In the genomic region with DNA sequence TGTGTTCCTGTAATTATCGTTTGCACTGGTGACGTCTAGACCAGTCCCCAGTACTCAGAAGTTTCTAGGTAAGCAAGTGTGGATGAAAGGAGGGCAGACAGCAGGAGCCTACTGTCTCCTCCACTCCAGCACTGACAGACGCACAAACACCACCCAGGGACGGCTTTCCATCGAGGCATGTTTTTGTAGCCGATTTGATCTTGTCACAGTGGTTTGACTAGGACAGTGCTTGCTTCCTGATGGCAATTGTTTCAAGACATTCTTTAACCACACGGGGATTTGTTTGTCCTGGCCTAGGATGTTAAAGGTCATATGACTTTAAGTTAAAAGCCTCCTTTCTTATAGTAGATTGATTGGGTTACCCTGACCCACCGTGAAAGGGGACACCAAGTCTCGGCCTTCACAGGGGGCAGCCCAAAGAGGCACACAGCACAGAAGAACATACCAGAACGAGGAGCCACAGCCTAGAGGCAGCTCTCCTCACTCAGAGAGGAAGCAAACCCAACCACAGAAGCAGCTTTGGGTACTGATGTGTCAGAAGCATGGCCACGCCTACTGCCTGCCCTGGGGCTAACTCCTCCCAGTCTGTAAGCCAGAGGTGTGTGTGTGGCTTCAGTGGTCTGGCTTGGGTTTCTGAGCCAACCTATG, we compare ENCODE assay signal across 8 mouse cellular contexts. TPM values are rescaled to one million over a fixed set of nuclear protein-coding genes. Genes with fewer than 3 reads are reported as not detected.
DNase-seq lines count a peak whose midpoint lies in the region; ATAC-seq and TF ChIP-seq lines count a peak whose summit lies in the region.
"Had no signal": no experiment of that assay in that cellular context is flagged by ENCODE, and none has a peak within 500 bp of the region (broad histone marks: within the 10 kb centered on the region; RNA-seq: fewer than 3 reads in every experiment).

No protein-coding gene starts in this region.

- peaks cover 49% of the 10 kb centered on the region for H3K27me3 ChIP-seq in liver, embryonic 12.5 days (replicated peaks)
- no peaks in the 10 kb centered on the region for H3K27me3 ChIP-seq in spleen, adult 2 months (ENCODE audit: control insufficient read depth, insufficient read depth, low read length)
- no peaks in the 10 kb centered on the region for H3K27me3 ChIP-seq in cerebellum, adult 2 months (ENCODE audit: control insufficient read depth, insufficient read depth, low read length)

- H3K4me1 ChIP-seq in bone marrow, adult 2 months (ENCODE audit: control insufficient read depth, insufficient read depth, low read length) = peaks cover 3% of the 10 kb centered on the region; the same call in 1 of the 2 replicates
- peaks cover 14% of the 10 kb centered on the region for H3K4me1 ChIP-seq in liver, embryonic 12.5 days
- H3K4me1 ChIP-seq in spleen, adult 2 months (ENCODE audit: control insufficient read depth, insufficient read depth, insufficient read length) = peaks cover 15% of the 10 kb centered on the region; the same call in 1 of the 2 replicates
- peaks cover 2% of the 10 kb centered on the region; the same call in 1 of the 2 replicates for H3K4me1 ChIP-seq in cerebellum, adult 2 months (ENCODE audit: control insufficient read depth, insufficient read depth, low read length)

- H3K9ac ChIP-seq in liver, embryonic 12.5 days = no peak overlapping the region

- 6% methylated on average over 11 of the region's 11 CpGs for WGBS in bone marrow, adult 2 months
- WGBS in liver, embryonic 12.5 days (ENCODE audit: insufficient replicate concordance) = 19% methylated on average over 11 of the region's 11 CpGs
- 5% methylated on average over 11 of the region's 11 CpGs for WGBS in spleen, adult 2 months
- 80% methylated on average over 11 of the region's 11 CpGs for WGBS in cerebellum, adult 2 months

- no peaks in the 10 kb centered on the region for H3K36me3 ChIP-seq in liver, embryonic 12.5 days
- H3K36me3 ChIP-seq in spleen, adult 2 months (ENCODE audit: control insufficient read depth, insufficient read depth, low read length) = no peaks in the 10 kb centered on the region

- H3K27ac ChIP-seq in bone marrow, adult 2 months (ENCODE audit: control insufficient read depth, insufficient read depth, low read depth, low read length, poor library complexity) = peak overlapping the region; percentile 62
- no peak overlapping the region for H3K27ac ChIP-seq in liver, embryonic 12.5 days
- peak overlapping the region; percentile 81 for H3K27ac ChIP-seq in spleen, adult 2 months (ENCODE audit: insufficient read depth, low read length)
- no peak overlapping the region for H3K27ac ChIP-seq in cerebellum, adult 2 months (ENCODE audit: insufficient read depth, low read length)
- H3K27ac ChIP-seq: heart, adult 2 months had no signal

- no peak overlapping the region for H3K4me3 ChIP-seq in bone marrow, adult 2 months (replicated peaks; ENCODE audit: control insufficient read depth, low read depth, low read length)
- no peak overlapping the region for H3K4me3 ChIP-seq in liver, embryonic 12.5 days
- no peak overlapping the region for H3K4me3 ChIP-seq in spleen, adult 2 months (ENCODE audit: extremely low read depth, insufficient read depth, insufficient read length)
- no peak overlapping the region for H3K4me3 ChIP-seq in cerebellum, adult 2 months (replicated peaks; ENCODE audit: insufficient read depth, low read depth, low read length)
- H3K4me3 ChIP-seq: heart, adult 2 months had no signal

- peak; percentile 68 for ATAC-seq in liver, embryonic 12.5 days

- peak; percentile 80 to 82 for DNase-seq in CD8-positive naive resting alpha-beta T cell, adult 2 months (ENCODE audit: low read depth in 2 of 2, low spot score in 2 of 2)
- DNase-seq in spleen, adult 2 months (ENCODE audit: low read depth in 1 of 2, low spot score in 2 of 2) = peak; percentile 79 to 85
- no peak for DNase-seq in layer of hippocampus, adult 18-20 months (ENCODE audit: low spot score in 2 of 2)
- DNase-seq in cerebellum, adult 2 months = no peak
- no peak for DNase-seq in right cerebral cortex, postnatal 4 days

- TF ChIP-seq POLR2A in bone marrow, adult 2 months (IDR thresholded peaks at IDR 0.05; ENCODE audit: borderline replicate concordance, control insufficient read depth, low read depth, low read length) = no peak
- TF ChIP-seq POLR2A in spleen, adult 2 months (IDR thresholded peaks at IDR 0.05; ENCODE audit: low read depth, low read length) = peak; percentile 72
- no peak for TF ChIP-seq POLR2A in cerebellum, adult 2 months (IDR thresholded peaks at IDR 0.05; ENCODE audit: borderline replicate concordance, insufficient read depth, low read length)

- H3K4me2 ChIP-seq in liver, embryonic 12.5 days = peak overlapping the region; percentile 23

- no peaks in the 10 kb centered on the region for H3K9me3 ChIP-seq in liver, embryonic 12.5 days (replicated peaks)

- TF ChIP-seq CTCF in bone marrow, adult 2 months (IDR thresholded peaks at IDR 0.05; ENCODE audit: control insufficient read depth, insufficient read depth, low read length) = no peak
- TF ChIP-seq CTCF in spleen, adult 2 months (IDR thresholded peaks at IDR 0.05; ENCODE audit: extremely low read depth, insufficient read depth, insufficient read length, insufficient replicate concordance) = no peak
- no peak for TF ChIP-seq CTCF in cerebellum, adult 2 months (IDR thresholded peaks at IDR 0.05; ENCODE audit: borderline replicate concordance, insufficient read depth, low read depth, low read length)

RNA-seq across cellular contexts. Expression of a gene that starts 51.7 kb away (rescaled TPM):
- 1.3 and 4.2 TPM in 2 replicates for polyA plus RNA-seq in bone marrow, adult 2 months (2011; ENCODE audit: insufficient read depth, insufficient read length, low replicate concordance, missing spikeins)
- 0.11 and 0.25 TPM in 2 replicates for polyA plus RNA-seq in liver, embryonic 12.5 days (2016; fragmentation: Nextera tagmentation; extraction: Ambion mirVana)
- 7.4 and 7.9 TPM in 2 replicates for polyA plus RNA-seq in spleen, adult 2 months (2012; rRNA removed)
- 1 to 10 TPM; 5.6 to 6.3 TPM for total RNA-seq in layer of hippocampus, adult 18-20 months (2021)
- 0.49 and 0.60 TPM in 2 replicates for polyA plus RNA-seq in cerebellum, adult 2 months (2012; rRNA removed)

Comparison
In these comparisons a context has a peak if more than half of its experiments do, and no peak if none do; other contexts are left out.
1. DNase-seq: peak in CD8-positive naive resting alpha-beta T cell, adult 2 months (2 of 2) and spleen, adult 2 months (2 of 2); none in layer of hippocampus, adult 18-20 months (0 of 2), cerebellum, adult 2 months (0 of 2) and right cerebral cortex, postnatal 4 days (single experiment).
2. H3K27ac ChIP-seq: peak in bone marrow, adult 2 months (single experiment) and spleen, adult 2 months (single experiment); none in liver, embryonic 12.5 days (single experiment) and cerebellum, adult 2 months (single experiment).